Mouse (Mus musculus) skeletal muscle tissue, adult 2 months (tissue): ENCODE measurements around the gene Rab19.
"Not testable (repeated sequence)": the region's sequence is repeated elsewhere in the genome, so short reads cannot be mapped to it uniquely, and the experiment has no call there.

Experiments used
- DNase-seq: peaks from one replicate; pipeline ENCODE4 v3.0.0-alpha.2; 2012; ENCODE audit warnings: low read depth, low spot score

Gene Rab19

DNA sequence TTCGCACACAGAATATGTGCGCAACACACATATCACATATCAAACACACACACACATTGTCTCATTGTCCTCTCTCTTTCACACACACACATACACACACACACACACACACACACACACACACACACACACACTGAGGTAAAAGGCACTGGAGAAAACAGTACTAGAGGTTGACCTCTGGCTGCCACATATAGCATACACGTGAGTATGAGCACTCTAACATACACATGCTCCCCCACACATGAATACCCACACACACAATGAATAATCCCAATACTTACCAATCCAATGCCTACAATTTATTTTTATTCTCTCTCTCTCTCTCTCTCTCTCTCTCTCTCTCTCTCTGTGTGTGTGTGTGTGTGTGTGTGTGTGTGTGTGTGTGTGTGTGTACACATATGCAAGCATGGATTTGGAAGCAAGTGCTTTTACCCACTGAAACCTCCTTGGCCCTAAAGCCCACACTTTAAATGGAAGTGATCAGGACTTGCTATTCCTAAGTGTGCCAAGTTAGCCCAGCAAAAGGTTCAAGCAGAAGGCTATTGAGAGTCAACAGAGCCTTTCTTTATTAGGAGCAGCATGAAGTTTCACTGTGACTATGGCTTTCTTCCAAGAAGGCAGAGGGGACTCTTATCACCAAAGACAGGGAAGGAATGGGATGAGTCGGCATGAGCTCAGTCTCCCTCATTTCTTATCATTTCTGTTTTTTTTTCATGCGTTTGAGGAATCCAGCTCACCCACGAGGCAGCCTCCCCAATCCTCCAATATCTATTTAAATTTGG, 48.2 kb downstream of the Rab19 start:
- no peak for DNase-seq

DNA sequence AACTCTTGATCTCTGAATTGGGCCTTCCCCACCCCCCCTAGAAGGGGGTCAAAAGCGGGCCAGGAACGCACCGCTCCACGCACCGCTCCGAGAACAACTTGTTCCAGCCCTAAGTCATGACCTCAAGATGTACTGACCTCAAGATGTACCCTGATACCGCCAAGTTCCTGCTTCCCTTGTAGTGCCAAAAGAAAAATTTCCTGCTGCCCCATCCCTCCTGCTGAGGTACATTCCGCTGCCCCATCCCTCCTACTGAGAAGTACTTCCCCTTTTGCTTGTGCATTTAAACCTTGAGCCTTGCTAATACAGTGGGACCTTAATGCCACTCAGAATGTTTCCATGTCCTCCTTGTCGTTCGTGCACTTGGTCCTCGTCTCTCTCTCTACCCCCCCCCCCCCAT, 49.7 kb downstream of the Rab19 start:
- DNase-seq, result no peak

DNA sequence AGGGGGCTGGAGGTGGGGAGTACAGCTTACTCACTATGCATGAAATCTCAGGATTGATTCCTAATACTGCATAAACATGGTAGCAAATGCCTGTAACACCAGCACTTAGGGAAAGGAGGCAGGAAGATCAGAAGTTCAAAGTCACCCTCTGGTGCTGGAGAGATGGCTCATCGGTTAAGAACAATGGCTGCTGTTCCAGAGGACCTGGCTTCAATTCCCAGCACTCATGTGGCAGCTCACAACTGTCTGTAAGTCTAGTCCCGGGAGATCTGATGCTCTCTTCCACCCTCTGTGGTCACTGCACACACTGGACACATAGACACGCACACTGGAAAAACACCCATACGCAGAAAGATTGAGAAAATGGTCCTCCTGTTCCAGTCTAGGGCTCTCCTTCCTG, 52.2 kb downstream of the Rab19 start:
- DNase-seq, result no peak

DNA sequence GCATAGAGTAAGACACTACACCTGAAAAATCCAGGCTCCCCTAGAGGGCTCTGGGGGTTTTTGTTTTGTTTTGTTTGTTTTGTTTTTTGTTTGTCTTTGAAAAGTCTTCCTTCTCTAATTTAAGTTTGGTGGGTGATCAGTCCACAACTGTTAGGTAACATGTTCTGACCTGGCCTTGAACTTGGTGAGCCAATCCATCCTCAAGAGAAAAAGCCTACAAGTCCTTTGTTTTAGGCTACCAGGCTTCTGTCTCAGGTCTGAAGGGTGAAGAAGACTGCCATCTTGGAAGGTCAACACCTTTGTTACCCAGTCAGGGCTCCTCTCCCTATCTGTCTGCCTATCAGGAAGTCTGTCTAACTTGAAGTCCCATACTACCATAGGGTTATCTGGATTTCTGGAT, 52.7 kb downstream of the Rab19 start:
- DNase-seq, result no peak

DNA sequence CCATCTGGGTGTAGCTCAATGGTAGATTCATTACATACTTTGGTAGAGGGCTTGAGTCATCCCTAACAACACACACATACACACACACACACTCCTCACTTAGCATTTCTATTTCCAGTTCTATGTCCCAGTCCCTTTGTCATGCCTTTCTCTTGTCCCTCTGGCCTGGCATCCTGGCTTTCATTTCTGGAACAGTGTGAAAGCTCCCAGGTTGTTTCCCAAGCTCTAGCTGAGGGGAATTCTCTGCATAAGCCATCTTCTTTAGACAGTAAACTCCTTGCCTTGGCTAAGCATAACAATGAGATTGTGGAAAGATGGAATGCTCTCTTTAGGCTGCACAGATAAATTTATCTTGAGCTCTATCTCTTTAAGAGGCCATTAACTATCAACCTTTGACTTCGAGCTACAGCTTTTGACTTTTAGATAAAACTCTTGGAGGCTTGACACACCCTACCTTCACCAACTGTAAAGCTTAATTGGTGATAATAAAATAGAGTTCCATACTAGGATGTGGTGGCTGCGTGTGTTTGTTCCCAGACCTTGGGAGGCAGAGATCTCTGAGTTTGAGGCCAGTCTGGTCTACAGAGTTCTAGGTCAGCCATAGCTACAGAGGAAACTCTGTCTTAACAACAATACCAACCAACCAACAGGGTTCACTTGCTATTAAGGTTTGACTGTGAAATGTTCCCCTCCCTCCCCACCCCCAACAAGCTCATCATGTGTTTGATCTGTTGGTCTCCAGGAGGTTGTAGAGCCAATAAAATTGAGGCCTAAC, 53.3 kb downstream of the Rab19 start:
- no peak for DNase-seq

DNA sequence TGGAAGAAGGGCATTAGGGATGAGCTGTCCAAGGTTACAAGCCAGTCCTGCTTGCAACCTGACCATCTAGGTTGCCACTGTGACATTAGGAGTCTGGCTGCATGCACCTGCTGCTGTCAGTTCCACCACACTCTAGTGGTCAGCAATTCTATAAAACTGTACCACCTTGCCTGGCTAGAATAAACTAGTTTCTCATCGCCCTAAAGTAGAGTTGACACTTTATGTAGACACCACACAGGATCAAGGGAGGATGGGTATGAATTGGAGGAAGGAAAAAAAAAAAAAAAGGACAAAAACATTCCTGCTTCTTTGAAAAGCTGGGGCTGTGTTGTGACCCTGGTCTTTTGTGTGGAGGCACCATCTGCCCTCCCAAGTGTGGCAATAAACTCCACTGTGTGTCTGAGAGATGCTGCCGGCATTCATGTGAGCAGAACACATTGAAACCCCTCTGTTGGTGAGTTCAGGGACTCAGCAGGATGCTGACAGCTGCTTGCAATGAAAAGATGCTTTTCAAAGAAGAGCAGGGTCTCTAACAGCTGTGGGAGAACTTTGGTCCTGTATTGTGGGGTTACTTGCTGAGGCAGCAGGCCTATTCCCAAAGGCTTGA, 54.0 kb downstream of the Rab19 start:
- DNase-seq, result no peak

DNA sequence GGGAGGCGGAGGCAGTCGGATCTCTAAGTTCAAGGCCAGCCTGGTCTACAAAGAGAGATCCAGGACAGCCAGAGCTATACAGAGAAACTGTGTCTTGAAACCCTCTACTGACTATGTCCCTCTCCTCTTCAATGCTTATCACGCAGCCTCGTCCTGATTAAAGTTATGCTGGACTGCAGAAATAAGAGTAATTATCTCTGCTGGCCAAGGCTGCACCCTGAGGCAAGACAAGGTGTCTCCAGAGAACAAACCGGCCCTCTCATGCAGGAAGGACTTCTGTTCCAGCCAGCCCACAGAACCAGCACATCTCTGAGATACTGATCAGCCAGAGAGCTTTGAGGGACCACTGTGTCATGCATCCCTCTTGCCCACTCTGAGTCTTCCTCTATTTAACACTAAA, 54.9 kb downstream of the Rab19 start:
- no peak for DNase-seq

DNA sequence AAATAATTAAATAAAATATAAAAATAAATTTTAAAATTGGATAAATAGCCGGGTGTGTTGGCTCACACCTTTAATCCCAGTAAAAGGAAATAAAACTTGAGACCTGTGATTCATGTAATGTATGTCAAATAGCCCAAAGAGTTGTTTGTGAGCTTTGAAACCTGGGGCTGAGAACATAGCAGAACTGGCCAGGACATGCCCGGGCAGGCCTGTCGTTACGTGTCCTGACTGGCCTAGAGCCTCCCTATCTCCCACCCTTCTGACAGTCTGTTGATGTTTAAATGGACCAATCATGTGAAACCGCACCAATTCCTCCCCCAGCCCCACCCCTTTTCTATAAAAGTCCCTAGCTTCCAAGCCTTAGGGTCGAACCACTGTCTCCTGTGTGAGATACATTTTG, 56.5 kb downstream of the Rab19 start:
- DNase-seq, result not testable (repeated sequence)
